Mouse (Mus musculus) hindbrain, embryonic 15.5 days (tissue): ENCODE results near the gene Gm10645. TPM values are rescaled to one million over a fixed set of nuclear protein-coding genes. Genes with fewer than 3 reads are reported as not detected.

Source experiments
- ATAC-seq: fragments of 200-750 bp; cut with Nextera tagmentation; 2 replicates; pipeline ENCODE4 v1.8.0; 2017; ENCODE audit warnings: low read depth, moderate number of reproducible peaks, moderate TSS enrichment; ENCODE audit not compliant: low FRiP score
- H3K27ac ChIP-seq: fragments of 300-500 bp; sonication (generic); replicated peaks from 2 replicates; pipeline ENCODE4 v1.5.1; 2015; ENCODE audit warnings: mild to moderate bottlenecking, inconsistent platforms
- H3K27me3 ChIP-seq: fragments of 300-500 bp; sonication (generic); 2 replicates; pipeline ENCODE4 v1.6.1; 2015; ENCODE audit warnings: control low read depth, inconsistent platforms
- H3K36me3 ChIP-seq: fragments of 300-500 bp; sonication (generic); 2 replicates; pipeline ENCODE4 v1.6.1; 2015; ENCODE audit warnings: control low read depth, inconsistent platforms
- H3K4me1 ChIP-seq: fragments of 300-500 bp; sonication (generic); replicated peaks from 2 replicates; pipeline ENCODE4 v1.6.1; 2015; ENCODE audit warnings: control low read depth, inconsistent platforms
- H3K4me2 ChIP-seq: fragments of 300-500 bp; sonication (generic); 2 replicates; pipeline ENCODE4 v1.6.1; 2015; ENCODE audit warnings: moderate library complexity, mild to moderate bottlenecking, inconsistent platforms
- H3K4me3 ChIP-seq: fragments of 300-500 bp; sonication (generic); 2 replicates; pipeline ENCODE4 v1.5.1; 2015; ENCODE audit warnings: mild to moderate bottlenecking, inconsistent platforms
- H3K9ac ChIP-seq: fragments of 300-500 bp; sonication (generic); 2 replicates; pipeline ENCODE4 v1.6.1; 2015; ENCODE audit warnings: inconsistent platforms
- H3K9me3 ChIP-seq: fragments of 300-500 bp; sonication (generic); 2 replicates; pipeline ENCODE4 v1.6.1; 2016; ENCODE audit warnings: control low read depth, inconsistent platforms
- WGBS: fragments of 180-500 bp; shearing (Covaris S2); methylation state at CpG from one replicate; pipeline ENCODE4 v1.1.7; 2015; 5-methylcytosine and 5-hydroxymethylcytosine counted together
- polyA plus RNA-seq: library from polyadenylated mRNA; unstranded; fragments of >200 nt; fragmentation: Nextera tagmentation; extraction: Ambion mirVana; gene quantifications from 2 replicates; pipeline ENCODE4 v1.2.1, GENCODE M21; 2015

Gm10645 gene
- polyA plus RNA-seq, 1 experiment from 2014 or later: 8.1 TPM

DNA sequence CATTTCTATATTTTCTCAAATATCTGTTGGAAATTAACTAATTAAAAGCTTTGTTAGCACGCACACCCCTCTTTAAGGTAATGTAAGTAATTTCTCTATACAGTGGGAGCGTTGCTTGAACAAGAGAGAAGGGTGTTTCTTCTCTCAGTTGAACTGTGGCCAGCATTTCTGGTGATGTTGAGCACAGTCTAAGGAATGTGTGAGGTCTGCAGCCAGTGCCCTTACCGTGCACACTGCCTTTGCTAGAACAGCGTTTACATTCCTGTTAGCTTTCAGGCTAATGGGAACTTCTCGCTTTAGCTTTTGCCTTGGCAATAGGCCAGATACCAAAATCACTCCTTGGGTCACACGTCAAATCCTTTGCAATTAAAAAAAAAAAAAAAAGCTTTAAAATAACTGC, 20.4 kb upstream of the Gm10645 start:
- no peak overlapping the region for H3K4me3 ChIP-seq
- H3K9me3 ChIP-seq: no peaks in the 10 kb centered on the region
- 42% methylated on average over 6 of the region's 6 CpGs for WGBS
- peaks cover 26% of the 10 kb centered on the region for H3K4me1 ChIP-seq
- no peak overlapping the region for H3K4me2 ChIP-seq
- H3K36me3 ChIP-seq: no peaks in the 10 kb centered on the region
- H3K27ac ChIP-seq: no peak overlapping the region
- no peak for ATAC-seq
- H3K27me3 ChIP-seq: no peaks in the 10 kb centered on the region
- no peak overlapping the region for H3K9ac ChIP-seq

DNA sequence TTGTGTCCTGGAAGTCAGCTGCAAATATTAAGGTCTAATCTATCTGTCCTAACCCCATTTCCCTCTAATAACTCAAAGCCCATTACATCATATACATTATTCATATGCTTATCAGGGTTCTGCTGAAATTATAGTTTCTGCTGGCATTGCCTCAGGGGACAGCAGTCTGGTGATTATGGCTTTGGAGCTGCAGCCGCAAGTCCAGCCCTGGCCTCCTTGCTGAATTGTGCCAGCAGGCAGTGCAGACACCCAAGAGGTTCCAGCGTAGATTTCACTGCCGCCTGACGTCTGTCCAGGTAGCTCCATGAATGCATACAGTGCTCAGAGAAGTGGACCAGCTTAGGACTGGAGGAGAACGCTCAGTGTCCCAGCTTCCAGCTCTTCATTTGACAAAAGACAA, 16.8 kb upstream of the Gm10645 start:
- Histone ChIP-seq H3K36me3 (no peaks in the 10 kb centered on the region), H3K4me1 (peaks cover 32% of the 10 kb centered on the region), H3K27me3 (no peaks in the 10 kb centered on the region), H3K4me3 (no peak overlapping the region), H3K4me2 (no peak overlapping the region), H3K9ac (no peak overlapping the region), H3K27ac (0 out of 2 replicates have a peak overlapping the region, but pooled peaks have one; percentile 7), H3K9me3 (no peaks in the 10 kb centered on the region)
- no peak for ATAC-seq
- WGBS: 49% methylated on average over 5 of the region's 5 CpGs

DNA sequence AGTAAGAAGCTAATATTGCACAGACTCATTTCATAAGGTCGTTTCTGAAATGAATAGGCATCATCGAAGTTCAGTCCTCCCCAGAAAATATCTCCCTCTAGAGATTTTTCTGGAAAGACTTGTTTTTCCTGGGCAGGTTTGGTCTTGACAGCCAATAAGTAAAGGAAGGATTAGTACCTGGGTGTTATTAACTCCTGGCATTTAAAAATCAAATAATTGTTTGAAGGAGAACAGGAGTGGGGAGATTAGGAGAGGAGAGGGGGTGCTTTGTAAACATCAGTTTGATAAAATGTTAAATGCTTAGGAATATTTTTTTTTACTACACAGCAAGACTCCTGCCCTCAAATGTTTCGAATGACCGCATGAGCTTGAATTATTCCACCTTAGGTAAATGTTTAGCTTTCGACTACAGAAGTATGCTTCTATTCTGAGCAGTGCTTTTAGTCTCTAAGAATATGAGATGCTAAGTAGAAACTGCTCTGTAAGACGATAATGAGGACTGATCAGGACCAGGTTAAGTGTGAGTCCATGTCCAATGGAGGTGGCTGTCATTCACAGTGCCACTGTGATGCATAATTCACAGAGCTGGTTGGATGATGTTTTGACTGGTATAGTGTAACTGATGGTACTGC, 16.0 kb upstream of the Gm10645 start:
- Histone ChIP-seq H3K4me2 (no peak overlapping the region), H3K27ac (0 out of 2 replicates have a peak overlapping the region, but pooled peaks have one; percentile 16), H3K36me3 (no peaks in the 10 kb centered on the region), H3K9me3 (no peaks in the 10 kb centered on the region), H3K4me1 (peaks cover 33% of the 10 kb centered on the region), H3K4me3 (no peak overlapping the region), H3K9ac (no peak overlapping the region), H3K27me3 (no peaks in the 10 kb centered on the region)
- no peak for ATAC-seq
- WGBS: 75% methylated on average over 6 of the region's 6 CpGs

DNA sequence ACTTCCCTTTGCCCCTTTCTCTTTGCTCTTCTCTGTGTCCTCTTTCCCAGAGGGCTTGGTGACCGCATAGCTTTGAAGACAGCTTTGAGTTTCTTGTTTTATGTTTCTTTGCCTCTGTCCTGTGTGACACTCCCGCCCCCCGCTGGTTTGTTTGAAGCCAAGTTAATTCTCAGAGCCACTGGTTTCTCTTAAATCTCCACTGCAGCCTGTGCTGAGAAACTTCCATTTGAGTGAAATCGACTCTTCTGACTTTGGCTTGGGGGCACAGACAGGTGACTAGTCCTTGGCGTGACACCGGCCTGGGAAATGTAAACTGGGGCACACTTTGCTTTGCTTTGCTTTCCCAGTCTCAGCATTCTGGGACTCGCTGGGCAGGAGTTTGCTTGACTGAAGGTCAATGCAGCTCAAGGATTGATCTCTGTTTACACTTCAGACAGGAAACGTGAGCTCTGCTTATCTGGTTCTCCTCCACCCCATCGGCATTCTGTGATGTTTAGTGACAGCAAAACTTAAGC, 12.3 kb upstream of the Gm10645 start:
- no peaks in the 10 kb centered on the region for H3K27me3 ChIP-seq
- no peak overlapping the region for H3K4me2 ChIP-seq
- ATAC-seq: no peak
- H3K4me1 ChIP-seq: peaks cover 36% of the 10 kb centered on the region
- no peaks in the 10 kb centered on the region for H3K9me3 ChIP-seq
- H3K27ac ChIP-seq: no peak overlapping the region
- no peak overlapping the region for H3K4me3 ChIP-seq
- H3K9ac ChIP-seq: no peak overlapping the region
- 20% methylated on average over 9 of the region's 9 CpGs for WGBS
- no peaks in the 10 kb centered on the region for H3K36me3 ChIP-seq

DNA sequence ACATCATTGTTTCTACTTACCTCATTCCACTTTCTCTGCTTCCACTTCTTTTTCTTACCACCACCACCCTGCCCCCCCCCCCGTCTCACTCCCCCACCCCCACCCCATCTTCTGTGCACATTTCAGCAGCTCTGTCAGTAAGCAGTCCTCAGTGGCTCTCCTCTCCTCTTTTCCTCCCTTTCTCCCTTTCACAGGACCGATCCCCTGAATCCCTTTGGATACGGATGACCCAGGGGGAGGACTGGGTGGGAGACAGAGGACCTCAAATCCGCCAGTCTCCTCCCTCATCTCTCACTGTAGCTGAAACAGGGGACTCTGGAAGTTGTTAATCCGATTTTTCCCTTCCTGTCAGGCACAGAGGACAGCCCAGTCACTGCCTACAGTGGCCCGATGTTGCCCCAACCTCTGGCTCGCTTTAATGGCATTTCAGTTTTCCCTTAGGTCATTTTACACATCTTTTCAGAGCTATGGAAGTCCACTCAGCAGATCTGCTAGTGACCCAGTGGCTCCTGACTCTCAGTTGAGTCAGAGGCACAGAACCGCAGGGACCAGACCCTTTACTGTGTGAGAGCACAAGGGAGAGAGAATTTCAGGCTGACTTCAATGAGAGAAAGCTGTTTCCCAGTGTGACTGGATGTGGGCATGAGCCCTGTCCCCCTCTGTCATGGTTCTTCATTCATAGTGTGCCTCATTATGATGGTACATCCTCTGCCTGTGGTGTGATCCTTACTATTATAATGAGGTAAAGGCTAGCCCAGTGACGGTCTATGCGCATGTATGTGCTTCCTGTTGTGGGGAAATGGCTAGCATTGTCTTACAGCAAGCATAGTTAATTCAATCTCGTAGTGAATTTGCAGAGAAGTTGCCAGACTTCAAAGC, 11.6 kb upstream of the Gm10645 start:
- Histone ChIP-seq H3K4me2 (no peak overlapping the region), H3K4me3 (no peak overlapping the region), H3K27ac (no peak overlapping the region), H3K9ac (no peak overlapping the region), H3K4me1 (peaks cover 29% of the 10 kb centered on the region), H3K27me3 (no peaks in the 10 kb centered on the region), H3K36me3 (no peaks in the 10 kb centered on the region), H3K9me3 (no peaks in the 10 kb centered on the region)
- 0 out of 2 replicates have a peak, but pooled peaks have one; percentile 49 for ATAC-seq
- WGBS: 22% methylated on average over 11 of the region's 11 CpGs

DNA sequence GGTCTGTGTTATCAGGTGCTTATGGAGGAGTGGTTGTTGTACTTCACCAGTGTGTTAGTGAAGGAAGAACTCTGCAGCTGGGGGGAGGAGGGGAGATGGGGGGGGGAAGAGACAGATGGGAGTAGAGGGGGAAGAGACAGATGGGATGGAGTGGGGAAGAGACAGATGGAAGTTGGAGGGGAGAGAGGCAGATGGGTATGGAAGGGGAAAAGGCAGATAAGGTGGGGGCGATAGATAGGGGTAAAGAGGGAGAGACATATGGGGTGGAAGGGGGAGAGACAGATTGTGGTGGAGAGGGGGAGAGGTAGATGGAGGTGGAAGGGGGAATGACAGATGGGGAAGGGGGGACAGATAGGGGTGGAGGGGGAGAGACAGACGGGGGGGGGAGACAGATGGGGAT, 10.8 kb upstream of the Gm10645 start:
- ATAC-seq: no peak
- Histone ChIP-seq H3K9me3 (no peaks in the 10 kb centered on the region), H3K36me3 (no peaks in the 10 kb centered on the region), H3K9ac (no peak overlapping the region), H3K27ac (no peak overlapping the region), H3K4me3 (no peak overlapping the region), H3K27me3 (no peaks in the 10 kb centered on the region), H3K4me2 (no peak overlapping the region), H3K4me1 (peaks cover 24% of the 10 kb centered on the region)
- WGBS: 47% methylated on average over 2 of the region's 2 CpGs

DNA sequence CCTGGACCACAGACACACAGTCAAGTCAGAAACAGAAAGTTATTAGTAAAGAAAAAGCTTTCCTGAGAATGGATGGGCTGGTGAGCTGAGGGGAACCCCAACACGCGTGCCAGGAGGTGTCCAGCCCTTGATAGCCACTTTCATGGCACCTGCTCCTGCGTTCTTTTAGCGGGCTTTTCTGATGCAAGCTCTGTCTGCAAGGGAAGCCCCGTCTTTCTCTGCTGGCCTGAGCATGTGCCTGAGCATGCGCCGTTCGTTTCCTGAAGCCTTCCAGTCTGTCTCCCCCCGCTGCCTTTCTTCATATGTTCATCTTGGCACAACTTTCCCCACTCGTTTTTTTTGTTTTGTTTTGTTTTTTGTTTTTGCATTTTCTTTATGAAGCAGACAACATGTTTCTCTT, 9.7 kb upstream of the Gm10645 start:
- Histone ChIP-seq H3K36me3 (no peaks in the 10 kb centered on the region), H3K9me3 (no peaks in the 10 kb centered on the region), H3K4me2 (no peak overlapping the region), H3K9ac (no peak overlapping the region), H3K4me1 (peaks cover 19% of the 10 kb centered on the region), H3K27me3 (no peaks in the 10 kb centered on the region), H3K27ac (no peak overlapping the region), H3K4me3 (no peak overlapping the region)
- ATAC-seq: no peak
- 67% methylated on average over 10 of the region's 10 CpGs for WGBS

DNA sequence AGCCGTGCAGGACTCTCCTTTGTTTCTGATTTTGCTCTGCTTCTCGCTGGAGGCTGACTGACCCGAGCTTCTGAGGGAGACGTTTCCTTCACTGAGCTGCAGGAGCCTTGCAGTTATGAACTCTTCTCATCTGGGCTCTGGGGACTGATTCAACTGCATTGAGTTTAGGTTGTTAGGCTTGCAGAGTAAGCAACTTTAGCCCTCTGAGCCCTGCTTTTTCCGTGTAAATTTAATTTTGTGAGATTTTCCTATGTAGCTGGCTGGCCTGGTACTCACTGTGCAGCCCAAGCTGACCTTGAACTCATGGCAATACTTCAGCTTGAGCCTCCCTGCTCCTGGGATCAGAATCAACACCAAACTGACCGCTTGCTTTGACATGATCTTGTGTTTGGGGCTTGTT, 4.9 kb upstream of the Gm10645 start:
- H3K4me3 ChIP-seq: no peak overlapping the region
- H3K27me3 ChIP-seq: no peaks in the 10 kb centered on the region
- WGBS: 34% methylated on average over 6 of the region's 6 CpGs
- H3K27ac ChIP-seq: no peak overlapping the region
- no peak overlapping the region for H3K4me2 ChIP-seq
- no peak overlapping the region for H3K9ac ChIP-seq
- no peak for ATAC-seq
- H3K36me3 ChIP-seq: no peaks in the 10 kb centered on the region
- no peaks in the 10 kb centered on the region for H3K9me3 ChIP-seq
- H3K4me1 ChIP-seq: peaks cover 29% of the 10 kb centered on the region

DNA sequence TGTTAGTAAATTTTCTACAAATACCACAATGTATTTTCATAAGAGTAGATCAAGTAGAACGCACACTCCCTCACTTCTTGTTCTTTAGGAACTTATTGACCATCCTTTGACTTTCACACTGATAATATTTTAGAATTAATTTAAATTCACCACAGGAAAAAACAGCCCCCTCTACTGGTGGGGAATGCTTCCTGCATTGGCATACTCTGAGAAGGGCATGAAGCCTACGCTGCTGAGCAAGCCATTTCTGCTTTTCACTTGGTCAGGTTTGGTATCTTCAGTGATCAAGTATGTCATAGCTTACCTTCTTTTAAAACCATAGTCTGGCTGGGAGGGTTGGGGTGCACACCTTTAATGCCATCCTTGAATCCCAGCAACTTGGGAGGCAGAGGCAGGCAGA, 3.7 kb upstream of the Gm10645 start:
- Histone ChIP-seq H3K9ac (no peak overlapping the region), H3K9me3 (no peaks in the 10 kb centered on the region), H3K27me3 (no peaks in the 10 kb centered on the region), H3K4me2 (no peak overlapping the region), H3K36me3 (no peaks in the 10 kb centered on the region), H3K4me1 (peaks cover 28% of the 10 kb centered on the region), H3K4me3 (no peak overlapping the region), H3K27ac (no peak overlapping the region)
- ATAC-seq: no peak
- WGBS: 95% methylated on average over 2 of the region's 2 CpGs

DNA sequence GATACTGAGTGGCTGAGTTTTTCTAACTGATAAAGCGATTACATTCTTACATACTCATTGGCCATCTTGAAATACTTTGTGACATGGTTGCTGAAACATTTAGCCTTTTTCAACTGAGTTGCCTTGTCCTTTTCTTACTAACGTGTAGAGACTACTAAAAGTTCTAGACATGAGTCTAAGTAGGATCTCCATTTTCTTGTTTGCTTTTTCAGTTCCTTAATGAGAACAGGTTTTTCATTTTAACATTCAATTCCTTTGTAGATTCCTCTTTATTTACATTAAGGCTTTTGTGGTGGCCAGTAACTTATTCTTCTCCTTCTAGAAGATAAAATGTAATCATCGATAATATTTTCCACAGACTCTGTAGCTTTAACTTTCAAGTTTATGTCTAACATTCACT, 3.2 kb upstream of the Gm10645 start:
- H3K4me1 ChIP-seq: peaks cover 32% of the 10 kb centered on the region
- H3K4me3 ChIP-seq: no peak overlapping the region
- no peak for ATAC-seq

DNA sequence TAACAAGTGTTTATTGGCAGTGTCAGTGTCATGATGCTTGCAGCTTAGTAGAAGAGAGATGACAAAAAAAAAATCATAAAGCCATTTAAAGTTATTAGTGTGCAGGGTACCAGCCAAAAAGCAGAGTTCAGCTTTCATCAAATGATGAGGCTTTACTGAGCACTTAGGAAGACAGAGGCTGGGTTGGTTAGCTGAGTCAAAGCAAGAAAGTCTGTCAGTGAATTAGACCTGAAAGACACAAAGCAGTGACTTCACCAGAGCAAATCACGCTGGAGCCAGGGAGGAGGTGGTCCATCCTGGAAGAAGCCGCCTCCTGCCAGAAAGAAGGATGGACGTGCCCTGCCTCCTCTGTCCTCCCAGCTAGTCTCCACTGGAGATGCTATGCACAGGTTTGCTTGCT, 2.0 kb upstream of the Gm10645 start:
- Histone ChIP-seq H3K4me2 (peak overlapping the region; percentile 53), H3K27ac (no peak overlapping the region), H3K36me3 (no peaks in the 10 kb centered on the region), H3K27me3 (no peaks in the 10 kb centered on the region), H3K9me3 (no peaks in the 10 kb centered on the region), H3K9ac (peak overlapping the region; percentile 94), H3K4me1 (peaks cover 32% of the 10 kb centered on the region), H3K4me3 (peak overlapping the region; percentile 87)
- ATAC-seq: no peak
- 30% methylated on average over 3 of the region's 3 CpGs for whole genome bisulfite sequencing

More for the DNA sequence above, 3.2 kb upstream of the Gm10645 start:
- H3K4me2 ChIP-seq: peak overlapping the region; percentile 53
- no peaks in the 10 kb centered on the region for H3K27me3 ChIP-seq
- no peaks in the 10 kb centered on the region for H3K36me3 ChIP-seq
- no peaks in the 10 kb centered on the region for H3K9me3 ChIP-seq
- no peak overlapping the region for H3K27ac ChIP-seq
- WGBS: 91% methylated on average over 3 of the region's 3 CpGs
- H3K9ac ChIP-seq: no peak overlapping the region

DNA sequence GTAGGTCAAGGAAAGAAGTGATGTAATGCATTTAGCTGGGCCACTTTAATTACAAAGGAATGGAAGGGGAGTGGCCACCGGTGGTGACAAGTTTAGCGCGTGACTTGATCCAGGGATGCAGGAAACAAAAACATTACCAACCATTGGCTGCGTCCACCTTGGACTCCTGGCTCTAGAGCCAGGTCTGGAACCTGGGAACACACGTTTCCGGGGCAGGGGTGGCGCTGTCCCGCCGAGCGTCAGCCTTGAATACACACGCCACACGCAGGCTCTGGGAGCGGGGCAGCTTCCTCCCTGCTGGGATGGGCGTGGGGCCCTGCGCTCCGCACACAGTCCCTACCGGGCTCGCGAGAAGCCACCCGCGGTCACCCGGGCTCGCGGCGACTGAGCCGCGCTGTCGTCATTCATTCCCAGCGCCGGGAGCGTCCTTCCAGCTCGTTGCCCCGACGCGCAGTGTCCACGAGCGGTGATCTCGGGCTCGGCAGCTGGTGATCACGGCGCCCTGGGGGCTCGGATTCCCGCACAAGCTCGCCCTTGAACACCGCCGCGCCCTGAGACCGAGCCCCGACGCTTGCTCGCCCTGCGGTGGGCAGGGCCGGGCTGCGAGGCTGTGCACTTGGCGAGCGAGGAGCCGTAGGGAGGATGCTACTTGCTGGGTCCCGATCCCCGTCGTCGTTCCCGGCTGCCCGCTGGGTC, 587 bp downstream of the Gm10645 start, which contains the start of gene Tbc1d9:
Gene Tbc1d9 (plus strand): TSS at position 118 of the 696 bp plus-strand sequence.
- H3K27ac ChIP-seq: peak within 1 kb of the TSS; percentile 91
- peaks cover 32% of the 10 kb centered on the region for H3K4me1 ChIP-seq
- H3K9me3 ChIP-seq: no peaks in the 10 kb centered on the region
- peak within 1 kb of the TSS; percentile 53 for H3K4me2 ChIP-seq
- peak within 1 kb of the TSS; percentile 94 for H3K9ac ChIP-seq
- H3K36me3 ChIP-seq: no peaks in the 10 kb centered on the region
- peak; percentile 94 for ATAC-seq
- WGBS: under 1% methylated on average over 63 of the region's 63 CpGs
- no peaks in the 10 kb centered on the region for H3K27me3 ChIP-seq
- peak within 1 kb of the TSS; percentile 87 for H3K4me3 ChIP-seq
